Mouse (Mus musculus) forebrain, embryonic 10.5 days (tissue): ENCODE measurements at regions not wholly inside any gene's neighbourhood (a gene's known extent, or its start where the extent isn't known, plus 50 kb on each side); places are given as distances from the start of the nearest gene placed in this dataset.
A peak's percentile ranks its signal among the peaks of the same experiment; 100 is the strongest.
"Not testable (repeated sequence)": the region's sequence is repeated elsewhere in the genome, so short reads cannot be mapped to it uniquely, and the experiment has no call there.

ENCODE experiments used
- DNase-seq: peaks from one replicate; pipeline ENCODE4 v3.0.0-alpha.2; 2017; ENCODE audit warnings: low spot score; ENCODE audit errors: extremely low spot score
- H3K27ac ChIP-seq: fragments of 300-500 bp; sonication (generic); 2 replicates; pipeline ENCODE4 v1.5.1; 2016; ENCODE audit warnings: mild to moderate bottlenecking
- H3K27me3 ChIP-seq: fragments of 300-500 bp; sonication (generic); 2 replicates; pipeline ENCODE4 v1.6.1; 2016; ENCODE audit warnings: mild to moderate bottlenecking; ENCODE audit not compliant: poor library complexity, severe bottlenecking
- H3K36me3 ChIP-seq: fragments of 300-500 bp; sonication (generic); replicated peaks from 2 replicates; pipeline ENCODE4 v1.6.1; 2016; ENCODE audit warnings: mild to moderate bottlenecking, moderate library complexity
- H3K4me1 ChIP-seq: fragments of 300-500 bp; sonication (generic); 2 replicates; pipeline ENCODE4 v1.6.1; 2016
- H3K4me3 ChIP-seq: fragments of 300-500 bp; sonication (generic); 2 replicates; pipeline ENCODE4 v1.5.1; 2016; ENCODE audit warnings: mild to moderate bottlenecking, moderate library complexity
- H3K9me3 ChIP-seq: fragments of 300-500 bp; sonication (generic); 2 replicates; pipeline ENCODE4 v1.6.1; 2016; ENCODE audit warnings: mild to moderate bottlenecking, moderate library complexity
- WGBS: fragments of 180-500 bp; shearing (Covaris S2); methylation state at CpG from one replicate; pipeline ENCODE4 v1.1.7; 2016; 5-methylcytosine and 5-hydroxymethylcytosine counted together

DNA sequence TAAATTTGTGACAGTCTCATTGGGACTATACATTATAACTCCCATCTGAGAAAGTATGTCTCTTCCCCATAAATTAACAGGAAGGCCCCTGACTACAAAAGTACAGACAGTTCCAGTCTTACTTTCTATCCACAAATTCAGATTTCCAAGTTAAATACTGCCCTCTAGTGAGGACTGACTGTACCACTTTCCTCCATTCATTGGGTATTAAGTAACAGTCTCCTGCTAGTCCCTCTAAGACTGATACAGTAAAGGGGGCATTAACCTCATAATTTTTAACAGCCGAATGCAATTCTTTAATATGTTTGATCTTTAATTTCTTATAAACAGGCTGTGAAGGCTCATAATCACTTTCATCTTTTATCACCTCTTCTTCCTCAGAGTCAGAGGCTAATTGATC is 131.0 kb upstream of the Adcyap1 start:
- not testable (repeated sequence) for H3K27ac ChIP-seq, DNase-seq, H3K27me3 ChIP-seq, H3K9me3 ChIP-seq, H3K4me1 ChIP-seq, H3K36me3 ChIP-seq, H3K4me3 ChIP-seq
- 60% methylated on average over 1 of the region's 1 CpGs for WGBS

DNA sequence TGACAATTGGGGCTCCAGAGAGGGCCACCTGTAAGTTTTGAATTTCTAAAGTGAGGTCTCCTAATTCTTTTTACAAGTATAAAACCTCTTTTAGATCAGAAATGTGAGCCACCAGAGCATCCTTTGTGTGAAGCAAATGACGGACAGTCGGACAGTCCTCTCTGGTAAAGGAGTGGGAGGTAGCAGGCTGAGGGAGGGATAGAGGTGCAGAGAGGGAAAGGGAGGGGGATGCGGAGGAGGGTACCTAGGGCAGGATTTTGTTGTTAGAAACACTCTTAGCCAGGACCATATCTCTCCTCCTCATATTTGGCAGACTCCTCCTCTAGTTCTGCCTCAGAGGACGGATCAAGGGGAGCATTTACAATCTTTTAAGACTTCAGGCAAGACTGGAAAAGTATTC is 130.3 kb upstream of the Adcyap1 start:
- Histone ChIP-seq H3K9me3 (no peaks in the 10 kb centered on the region), H3K36me3 (no peaks in the 10 kb centered on the region), H3K4me3 (no peak overlapping the region), H3K27me3 (no peaks in the 10 kb centered on the region), H3K4me1 (no peaks in the 10 kb centered on the region), H3K27ac (no peak overlapping the region)
- no peak for DNase-seq
- WGBS = 57% methylated on average over 4 of the region's 4 CpGs

DNA sequence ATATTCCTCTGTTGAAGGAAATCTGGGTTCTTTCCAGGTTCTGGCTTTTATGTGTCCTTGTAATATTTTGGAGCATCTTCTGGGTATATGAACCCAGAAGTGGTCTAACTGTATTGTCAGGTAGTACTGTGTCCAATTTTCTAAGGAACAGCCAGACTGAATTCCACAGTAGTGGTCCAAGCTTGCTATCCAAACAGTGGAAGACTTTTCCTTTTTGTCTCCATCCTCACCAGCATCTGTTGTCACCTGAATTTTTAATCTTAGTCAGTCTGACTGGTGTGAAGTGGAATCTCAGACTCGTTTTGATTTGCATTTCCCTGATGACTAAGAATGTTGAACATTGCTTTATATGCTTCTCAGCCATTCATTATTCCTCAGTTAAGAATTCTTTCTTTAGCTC is 114.8 kb upstream of the Adcyap1 start:
- Histone ChIP-seq H3K27me3 (no peaks in the 10 kb centered on the region), H3K36me3 (no peaks in the 10 kb centered on the region), H3K4me1 (no peaks in the 10 kb centered on the region), H3K27ac (no peak overlapping the region), H3K4me3 (no peak overlapping the region), H3K9me3 (no peaks in the 10 kb centered on the region)
- DNase-seq = no peak
- WGBS = 74% methylated on average over 1 of the region's 1 CpGs

DNA sequence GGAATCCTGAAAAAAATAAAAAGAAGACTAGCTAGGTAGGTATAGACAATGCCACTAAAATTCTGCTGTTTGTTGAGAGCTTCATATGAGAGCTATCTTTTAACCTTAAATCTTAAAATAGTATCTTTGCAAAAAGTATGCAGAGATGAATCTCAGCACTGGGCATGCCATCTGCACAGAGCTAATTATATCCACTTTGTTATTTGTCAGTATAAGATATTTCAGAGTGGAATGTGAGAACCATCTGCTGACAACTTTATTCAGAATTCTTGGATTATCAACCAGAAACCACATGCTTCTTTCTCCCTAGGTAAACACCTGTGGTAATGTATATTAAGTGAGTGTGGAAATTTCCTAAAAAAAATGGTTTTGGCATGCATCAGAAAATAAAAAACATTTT is 94.3 kb upstream of the Adcyap1 start:
- Histone ChIP-seq H3K27ac (no peak overlapping the region), H3K36me3 (no peaks in the 10 kb centered on the region), H3K4me1 (no peaks in the 10 kb centered on the region), H3K27me3 (no peaks in the 10 kb centered on the region), H3K4me3 (no peak overlapping the region), H3K9me3 (no peaks in the 10 kb centered on the region)
- DNase-seq = no peak

DNA sequence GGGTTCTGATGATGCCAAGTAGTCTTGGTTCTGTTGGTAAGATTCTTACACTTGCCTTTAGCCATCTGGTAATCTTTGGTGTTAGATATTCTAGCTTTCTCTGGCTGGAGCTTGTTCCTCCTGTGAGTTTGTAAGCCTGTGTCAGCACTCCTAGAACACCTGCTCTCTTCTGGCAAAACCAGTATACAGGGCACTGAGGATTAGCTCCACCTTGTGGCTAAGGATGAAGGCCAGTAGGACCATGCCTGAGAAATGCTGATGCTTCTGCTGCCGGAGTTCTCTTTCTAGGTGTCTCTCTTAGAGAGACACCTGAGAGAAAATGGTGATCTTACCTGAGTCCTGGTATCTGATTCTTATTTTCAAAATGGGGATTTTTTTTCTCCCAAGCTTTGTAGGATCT is 58.8 kb upstream of the Adcyap1 start:
- DNase-seq = no peak
- H3K9me3 ChIP-seq = no peaks in the 10 kb centered on the region
- no peaks in the 10 kb centered on the region for H3K27me3 ChIP-seq
- H3K4me1 ChIP-seq = no peaks in the 10 kb centered on the region
- H3K36me3 ChIP-seq = no peaks in the 10 kb centered on the region
- no peak overlapping the region for H3K4me3 ChIP-seq
- H3K27ac ChIP-seq = no peak overlapping the region
- WGBS = 76% methylated on average over 1 of the region's 1 CpGs

DNA sequence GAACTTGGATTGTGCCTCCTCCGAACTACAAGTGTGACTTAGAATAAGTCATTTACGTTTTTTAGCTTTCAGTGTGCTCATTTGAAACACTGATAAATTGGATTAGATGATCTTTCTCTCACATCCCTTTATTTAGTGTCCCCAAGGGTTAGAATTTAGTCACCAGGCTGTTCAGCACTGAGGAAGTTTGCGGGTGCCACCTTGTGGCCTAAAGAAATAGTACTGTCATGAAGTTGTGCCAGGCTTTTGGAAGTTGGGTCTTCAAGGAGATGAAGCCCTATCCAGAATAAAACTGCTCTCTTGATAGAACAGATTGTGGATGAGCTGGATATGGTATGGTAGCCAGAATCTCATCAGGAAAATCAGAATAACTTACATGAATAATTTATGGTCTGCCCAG is 57.7 kb upstream of the Adcyap1 start:
- Histone ChIP-seq H3K27me3 (no peaks in the 10 kb centered on the region), H3K4me3 (no peak overlapping the region), H3K4me1 (no peaks in the 10 kb centered on the region), H3K36me3 (no peaks in the 10 kb centered on the region), H3K9me3 (no peaks in the 10 kb centered on the region), H3K27ac (no peak overlapping the region)
- 24% methylated on average over 3 of the region's 3 CpGs for WGBS
- DNase-seq = peak; percentile 18
